Mouse (Mus musculus): Measurements from ENCODE around the gene Syt17.

DNA sequence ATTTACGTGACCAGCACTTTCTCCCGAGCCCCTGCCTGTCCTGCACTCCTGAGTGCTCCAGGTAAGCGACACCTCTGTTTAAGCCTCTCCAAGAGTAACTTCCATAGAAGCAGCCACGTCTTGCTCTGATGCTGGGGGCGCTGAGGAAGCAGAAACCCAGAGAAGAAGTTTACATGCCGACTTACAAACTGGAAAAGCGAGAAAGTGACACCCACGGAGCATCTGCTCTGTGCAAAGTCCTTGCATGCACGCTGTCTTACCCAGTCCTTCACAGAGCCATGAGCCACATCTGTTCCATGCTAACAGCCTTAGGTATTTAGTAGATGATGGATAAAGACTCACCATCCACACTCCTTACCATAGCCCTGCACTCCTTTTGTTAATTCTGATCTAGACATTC lies 48.3 kb downstream of the Syt17 start:
- TF ChIP-seq CTCF (IDR thresholded peaks at IDR 0.05; ENCODE audit: extremely low read depth, insufficient read depth, insufficient read length, insufficient replicate concordance) (no peak), POLR2A (IDR thresholded peaks at IDR 0.05; ENCODE audit: low read depth, low read length) (no peak)
